Mouse (Mus musculus) erythroblast, adult 5-6 weeks (primary cell): ENCODE results near the gene Atg4a-ps. TPM values are rescaled to one million over a fixed set of nuclear protein-coding genes. Genes with fewer than 3 reads are reported as not detected.
"Not testable (repeated sequence)": the region's sequence is repeated elsewhere in the genome, so short reads cannot be mapped to it uniquely, and the experiment has no call there.

Experiments
- ATAC-seq: replicated peaks from 2 replicates; pipeline ENCODE4 v1.8.0; 2016; ENCODE audit warnings: moderate number of reproducible peaks, mild to moderate bottlenecking, moderate TSS enrichment, inconsistent platforms; ENCODE audit not compliant: poor library complexity, low FRiP score, severe bottlenecking
- total RNA-seq, 2 experiments: library from RNA; stranded (forward) in 1 of 2; stranded (reverse) in 1 of 2; fragments of 150-400 nt in 1 of 2; fragments of 200-764, 138-1000 nt in 1 of 2; gene quantifications; 2 replicates each; pipeline versions ENCODE4 v1.2.3 to v1.2.4; 2015 to 2017; ENCODE audit warnings: low replicate concordance in 2 of 2

The Atg4a-ps gene
- total RNA-seq (2015; ENCODE audit: low replicate concordance) (1.5 and 4.2 TPM in 2 replicates), total RNA-seq (2017; ENCODE audit: low replicate concordance) (6.0 and 12.7 TPM in 2 replicates)

DNA sequence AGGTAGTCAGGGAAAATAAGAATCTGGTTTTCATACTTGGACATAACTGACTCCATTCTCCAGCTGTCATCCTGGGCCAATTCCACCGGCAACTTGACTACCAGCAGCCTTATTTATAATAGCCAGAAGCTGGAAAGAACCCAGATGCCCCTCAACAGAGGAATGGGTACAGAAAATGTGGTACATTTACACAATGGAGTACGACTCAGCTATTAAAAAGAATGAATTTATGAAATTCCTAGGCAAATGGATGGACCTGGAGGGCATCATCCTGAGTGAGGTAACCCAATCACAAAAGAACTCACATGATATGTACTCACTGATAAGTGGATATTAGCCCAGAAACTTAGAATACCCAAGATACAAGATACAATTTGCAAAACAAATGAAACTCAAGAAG lies at the start of gene Atg4a-ps:
Gene Atg4a-ps, minus strand, starts transcription at position 101 of the 400 bp plus-strand sequence.
- ATAC-seq: not testable (repeated sequence)

DNA sequence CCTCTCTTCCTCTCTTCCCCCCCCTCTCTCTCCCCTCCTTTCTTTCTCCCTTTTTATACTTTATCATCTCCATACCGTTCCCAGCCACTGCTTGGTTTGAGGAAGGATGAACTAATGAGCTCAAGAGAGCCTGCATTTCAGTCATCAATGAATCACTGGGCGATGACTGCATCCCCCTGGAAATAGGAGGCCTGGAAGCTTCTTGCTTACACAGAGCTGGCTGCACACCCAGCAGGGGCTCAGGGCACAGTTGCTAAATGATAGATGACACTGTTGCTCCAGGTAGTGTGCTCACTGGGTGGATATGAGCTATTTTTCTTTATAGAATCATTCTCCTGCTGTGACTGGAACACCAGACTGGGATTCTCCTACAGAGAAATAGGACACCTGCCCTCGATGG lies 49.7 kb upstream of the Atg4a-ps start:
- no peak for ATAC-seq

DNA sequence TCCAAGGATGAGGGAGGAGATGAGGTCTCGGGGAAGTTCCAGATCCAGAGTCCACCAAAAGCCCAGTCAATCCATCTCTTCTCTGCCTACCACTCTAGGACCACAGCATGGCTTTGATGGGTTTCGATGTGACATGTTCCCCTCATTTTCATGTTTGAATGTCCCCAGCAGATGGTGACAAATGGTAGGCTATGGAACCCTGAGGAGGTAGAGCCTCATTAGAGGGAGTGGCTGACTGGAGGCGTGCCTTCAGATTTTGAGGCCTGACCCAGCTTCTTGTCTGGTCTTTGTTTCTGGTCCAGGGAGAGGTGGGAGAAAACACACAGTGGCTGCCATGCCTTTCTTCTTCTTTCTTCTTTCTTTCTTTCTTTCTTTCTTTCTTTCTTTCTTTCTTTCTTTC lies 44.6 kb upstream of the Atg4a-ps start:
- no peak for ATAC-seq

DNA sequence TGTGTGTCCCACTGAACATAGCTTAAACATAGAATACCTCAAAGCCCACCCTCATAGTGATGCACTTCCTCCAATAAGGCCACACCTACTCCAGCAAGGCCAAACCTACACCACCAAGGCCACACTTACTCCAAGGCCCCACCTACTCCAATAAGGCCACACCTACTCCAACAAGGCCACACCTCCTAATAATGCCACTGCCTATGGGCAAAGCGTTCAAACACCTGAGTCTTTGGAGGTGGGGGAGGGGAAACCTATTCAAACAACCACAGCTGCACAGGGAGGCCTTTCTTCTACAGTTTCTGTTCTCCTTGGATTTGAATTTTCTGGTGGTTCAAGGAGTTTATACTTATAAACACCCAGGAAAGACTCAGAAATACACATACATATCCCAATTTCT lies 43.2 kb upstream of the Atg4a-ps start:
- ATAC-seq: no peak

DNA sequence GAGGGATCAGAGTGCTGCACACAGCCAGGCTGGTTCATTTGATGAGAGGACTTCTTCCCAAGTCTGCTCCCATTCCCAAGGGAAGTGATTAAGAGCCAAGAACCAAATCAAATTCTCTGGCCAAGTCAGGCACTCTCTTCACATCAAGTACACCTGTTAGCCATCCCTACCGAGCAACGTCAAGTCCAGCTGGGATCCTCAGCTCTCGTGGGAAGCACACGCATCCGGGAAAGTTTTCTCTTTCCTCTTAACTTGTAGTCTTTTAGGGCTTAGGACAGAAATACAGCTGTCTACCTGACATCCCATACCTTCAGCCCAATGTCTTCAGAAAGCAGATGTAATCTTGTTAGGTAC lies 38.1 kb upstream of the Atg4a-ps start:
- ATAC-seq: no peak

DNA sequence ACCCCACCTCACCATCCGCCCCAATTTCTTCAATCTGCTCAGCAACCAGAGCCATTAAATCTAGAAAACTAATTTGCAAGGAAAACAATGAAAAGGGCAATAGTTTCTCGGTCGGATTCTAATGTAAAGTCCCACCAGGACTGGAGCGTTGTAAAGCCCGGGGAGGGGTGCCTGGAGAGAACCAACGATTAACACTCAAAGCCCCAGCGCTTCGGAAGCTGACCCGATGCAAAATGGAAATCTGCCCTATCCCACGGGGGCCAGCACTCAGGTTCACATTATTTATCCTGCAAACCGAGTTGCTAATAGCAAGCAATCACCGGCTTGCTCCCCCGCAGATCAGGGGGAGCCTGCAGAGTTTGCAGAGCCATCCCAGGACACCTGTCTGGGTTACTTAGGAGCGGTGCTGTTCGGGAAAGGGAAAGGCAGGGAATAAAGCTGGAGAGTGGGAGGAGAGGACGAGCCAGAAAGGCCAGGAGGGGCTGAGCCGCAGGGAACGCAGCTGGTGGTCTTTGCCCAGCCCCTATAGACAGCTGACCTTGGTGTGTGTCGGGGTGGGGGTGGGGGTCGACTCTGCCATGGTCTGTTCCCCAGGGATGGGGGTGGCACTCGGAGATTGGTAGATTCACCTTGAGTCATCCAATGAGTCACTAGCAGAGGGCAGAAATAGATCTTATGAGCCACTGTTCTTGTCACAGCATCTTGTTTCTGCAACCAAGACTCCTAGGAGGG lies 37.5 kb upstream of the Atg4a-ps start:
- no peak for ATAC-seq

DNA sequence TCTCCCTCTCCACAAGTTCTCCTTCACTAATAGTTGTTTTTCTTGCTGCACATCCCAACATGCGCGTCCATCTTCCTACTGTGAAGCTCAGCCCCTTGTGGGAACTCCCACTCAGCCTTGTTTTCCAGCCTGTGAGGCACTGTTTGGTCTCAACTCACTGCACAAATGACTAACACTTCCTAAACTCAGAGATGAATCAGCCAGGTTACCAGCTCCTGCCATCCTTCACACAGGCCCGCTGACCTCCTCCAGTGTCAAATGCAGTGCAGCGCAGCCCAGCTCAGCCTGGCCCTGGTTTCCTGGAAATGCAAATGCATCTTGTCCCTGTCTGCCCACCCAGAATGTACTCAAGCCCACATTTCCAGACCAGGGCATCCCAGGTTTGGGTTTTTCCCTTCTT lies 36.6 kb upstream of the Atg4a-ps start:
- no peak for ATAC-seq

DNA sequence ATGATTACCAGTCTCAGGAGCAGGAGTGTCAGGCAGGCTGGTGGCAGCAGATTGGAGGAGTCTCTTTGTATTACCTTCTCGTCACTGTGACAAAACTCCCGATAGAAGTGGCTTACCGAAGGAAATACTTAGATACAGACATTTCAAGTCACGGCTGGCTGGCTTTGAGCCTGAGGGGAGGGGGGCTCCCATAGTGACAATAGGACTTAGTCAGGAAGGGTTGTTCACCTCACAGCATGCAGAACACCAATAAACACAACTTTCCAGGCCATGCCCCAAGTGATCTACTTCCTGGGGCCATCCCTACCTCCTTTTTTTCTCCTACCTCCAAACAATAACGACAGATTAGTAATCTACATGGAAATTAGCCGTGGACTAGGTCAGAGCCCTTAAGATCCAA lies 32.9 kb upstream of the Atg4a-ps start:
- no peak for ATAC-seq

DNA sequence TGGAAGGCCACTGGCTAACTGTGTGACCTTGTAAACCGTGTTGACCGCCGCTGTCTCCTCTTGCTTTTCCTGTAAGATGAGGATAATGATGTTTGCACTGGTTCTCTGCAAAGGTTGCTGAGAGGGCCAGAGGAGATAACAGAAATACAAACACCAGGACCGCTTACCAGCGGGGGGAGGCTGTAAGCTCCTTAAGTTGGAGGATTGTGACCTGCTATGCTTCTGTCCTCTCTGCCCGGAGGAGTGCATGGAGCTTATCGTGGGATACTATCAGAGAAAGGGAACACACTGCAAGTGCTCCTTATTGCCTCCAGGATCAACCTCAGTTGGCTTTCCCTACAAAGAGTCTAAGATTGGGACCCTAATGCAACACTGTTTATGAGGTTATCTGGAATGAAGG lies 26.8 kb upstream of the Atg4a-ps start:
- no peak for ATAC-seq

DNA sequence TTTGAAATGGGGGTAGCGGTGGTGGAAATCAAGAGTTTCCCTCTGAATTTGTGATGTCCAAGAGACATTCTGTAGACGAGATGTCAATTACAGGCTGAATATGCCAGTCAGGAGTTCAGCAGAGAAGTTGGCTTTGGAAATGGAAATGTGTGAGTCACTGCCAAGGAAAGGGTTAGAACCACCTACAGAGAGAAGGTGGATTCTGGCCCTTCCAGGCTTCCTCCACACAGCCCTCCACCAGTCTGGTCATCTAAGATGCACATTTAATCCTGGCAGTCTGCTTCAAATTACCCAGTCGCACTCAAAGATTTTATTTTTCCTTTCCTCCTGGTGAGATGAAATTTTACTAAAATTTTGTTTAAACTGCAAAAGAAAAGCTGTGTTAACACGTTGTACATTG lies 26.2 kb upstream of the Atg4a-ps start:
- no peak for ATAC-seq

DNA sequence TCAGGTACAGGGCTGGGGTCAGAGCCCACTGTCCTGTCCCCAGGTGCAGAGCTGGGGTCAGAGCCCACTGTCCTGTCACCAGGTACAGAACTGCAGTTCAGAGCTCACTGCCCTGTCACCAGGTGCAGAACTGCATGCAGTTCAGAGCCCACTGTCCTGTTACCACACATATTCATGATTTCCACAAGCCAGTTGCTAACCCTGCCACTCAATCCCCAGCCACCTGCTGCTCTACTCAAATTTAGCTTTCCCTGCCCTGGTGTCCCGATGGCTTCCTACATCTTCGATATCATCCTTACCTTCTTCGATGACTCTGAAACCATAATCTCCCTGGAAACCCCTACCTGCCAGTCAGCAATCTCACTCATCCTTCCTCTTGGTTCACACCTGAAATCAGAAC lies 17.5 kb upstream of the Atg4a-ps start:
- ATAC-seq: no peak

DNA sequence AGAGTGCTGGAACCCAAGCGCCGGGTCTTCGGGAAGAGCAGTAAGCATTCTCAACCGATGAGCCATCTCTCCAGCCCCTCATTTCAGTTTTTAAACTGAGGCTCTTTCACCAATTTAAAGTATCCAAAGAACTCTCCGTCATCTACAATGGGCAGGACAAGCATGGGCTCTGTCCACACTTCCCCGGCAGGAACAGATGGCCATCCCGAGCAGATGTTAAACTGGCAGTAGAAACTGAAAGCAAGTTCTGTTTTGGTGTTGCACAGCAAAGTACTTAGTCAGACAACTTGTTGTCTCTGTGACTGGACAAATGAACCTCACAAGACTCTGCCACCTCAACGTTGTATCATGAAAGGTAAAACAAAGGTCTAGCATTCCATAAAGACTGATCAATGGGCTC lies 15.8 kb upstream of the Atg4a-ps start:
- ATAC-seq: no peak

DNA sequence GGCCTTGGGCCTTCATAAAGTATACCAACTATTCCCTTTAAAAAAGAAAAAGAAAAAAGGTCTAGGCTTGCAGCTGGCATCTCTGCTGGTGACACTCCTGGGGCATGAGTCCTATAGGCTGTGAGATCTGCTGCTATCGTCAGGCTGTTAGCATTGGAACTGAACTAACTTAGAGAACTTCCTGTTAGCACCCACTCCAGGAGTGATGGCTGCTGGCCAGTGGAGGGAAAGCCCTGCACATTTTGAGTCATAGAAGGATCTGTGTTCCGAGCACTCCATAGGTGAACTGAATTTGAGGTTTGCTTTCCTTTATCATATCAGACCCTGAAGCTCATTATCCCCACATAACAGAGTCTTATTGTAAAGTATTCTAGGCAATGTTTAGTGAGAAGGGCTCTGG lies 14.1 kb upstream of the Atg4a-ps start:
- no peak for ATAC-seq

DNA sequence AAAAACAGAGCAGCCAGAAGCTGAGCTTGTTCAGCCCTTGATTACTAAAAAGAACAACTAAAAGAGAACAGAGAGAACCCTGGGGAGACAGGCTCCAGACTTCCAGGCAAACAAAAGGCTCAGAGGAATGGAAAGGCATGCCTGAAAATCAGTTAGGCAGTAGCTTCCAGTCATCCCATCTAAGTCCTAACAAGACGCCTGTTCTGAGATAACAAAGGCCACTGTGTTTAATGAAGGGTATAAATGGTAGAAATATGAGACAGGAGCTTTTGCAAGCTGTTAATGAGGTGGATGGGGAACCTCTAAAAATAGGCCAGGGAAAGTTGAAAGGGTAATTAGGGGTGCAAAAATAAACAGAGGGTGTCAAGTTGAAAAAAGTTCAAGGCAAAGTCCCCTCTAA lies 4.5 kb upstream of the Atg4a-ps start:
- no peak for ATAC-seq

DNA sequence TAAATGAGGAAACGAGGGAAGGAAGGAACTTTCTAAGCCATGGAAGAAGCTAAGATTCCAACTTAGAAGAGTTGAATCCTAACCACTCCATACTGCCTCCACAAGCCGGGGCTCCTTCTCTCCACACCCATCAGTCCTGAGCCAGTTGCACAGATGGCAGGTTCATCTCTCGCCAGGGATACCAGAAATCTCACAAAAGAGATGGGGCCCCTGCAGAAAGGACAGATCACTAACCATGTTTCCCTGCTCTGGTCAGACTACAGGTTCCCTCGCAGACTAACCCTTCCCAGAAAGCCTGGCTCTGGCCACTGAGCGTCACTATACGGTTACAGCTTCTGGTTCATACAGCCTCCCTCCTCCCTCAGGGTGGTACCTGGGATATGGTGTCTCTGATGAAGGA lies 3.8 kb upstream of the Atg4a-ps start:
- ATAC-seq: no peak

DNA sequence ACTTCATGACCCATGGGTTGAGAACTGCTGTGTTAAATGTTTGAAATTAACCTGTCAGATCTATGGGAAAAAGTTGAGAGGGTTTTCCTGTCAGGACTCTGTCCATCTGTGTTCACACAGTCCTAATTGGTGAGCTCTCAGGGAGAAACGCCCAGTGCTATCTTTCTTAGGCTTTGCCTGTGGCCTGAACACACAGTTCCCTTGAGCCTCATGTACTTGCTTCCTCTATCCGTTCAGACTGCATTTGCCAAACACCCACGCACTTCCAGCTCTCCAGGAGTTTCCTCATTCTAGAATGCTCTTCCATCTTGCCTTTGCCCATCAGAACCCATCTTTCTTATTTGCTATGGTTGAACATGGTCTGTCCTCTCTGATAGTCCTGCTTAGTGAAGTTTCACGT lies 2.6 kb upstream of the Atg4a-ps start:
- ATAC-seq: no peak

DNA sequence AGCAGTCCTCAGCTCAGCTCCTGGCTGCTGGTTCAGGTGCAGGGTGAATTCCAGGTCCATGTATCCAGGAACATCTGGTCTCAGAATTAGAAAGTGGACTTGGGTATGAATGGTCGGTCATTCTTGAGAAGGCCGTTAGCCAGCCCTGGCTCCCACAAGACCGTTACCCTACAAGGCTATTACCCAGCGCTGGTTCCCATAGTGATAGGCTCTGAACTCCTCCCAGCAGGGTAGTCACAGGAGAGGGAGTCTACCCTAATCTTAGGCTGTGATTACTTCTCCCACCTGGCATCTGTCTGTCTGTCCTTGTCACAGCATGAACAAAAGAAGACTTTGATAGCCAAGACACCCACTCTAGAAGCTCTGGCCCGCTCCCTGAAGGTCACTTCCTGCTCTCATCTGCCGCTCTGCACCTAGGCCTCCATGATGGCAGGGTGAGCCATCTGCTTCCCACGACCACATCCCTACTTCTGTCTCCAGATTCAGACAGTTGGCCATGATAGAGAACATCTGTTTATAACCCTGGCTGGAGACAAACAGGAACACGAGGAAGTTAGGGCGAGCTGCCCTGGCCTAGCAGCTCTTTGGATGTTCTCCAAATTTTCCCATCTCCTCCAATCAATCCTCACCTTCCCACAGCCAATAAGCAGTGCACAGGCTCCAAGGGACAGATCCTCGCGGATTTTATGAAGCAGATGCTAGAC lies 1.4 kb upstream of the Atg4a-ps start:
- no peak for ATAC-seq

DNA sequence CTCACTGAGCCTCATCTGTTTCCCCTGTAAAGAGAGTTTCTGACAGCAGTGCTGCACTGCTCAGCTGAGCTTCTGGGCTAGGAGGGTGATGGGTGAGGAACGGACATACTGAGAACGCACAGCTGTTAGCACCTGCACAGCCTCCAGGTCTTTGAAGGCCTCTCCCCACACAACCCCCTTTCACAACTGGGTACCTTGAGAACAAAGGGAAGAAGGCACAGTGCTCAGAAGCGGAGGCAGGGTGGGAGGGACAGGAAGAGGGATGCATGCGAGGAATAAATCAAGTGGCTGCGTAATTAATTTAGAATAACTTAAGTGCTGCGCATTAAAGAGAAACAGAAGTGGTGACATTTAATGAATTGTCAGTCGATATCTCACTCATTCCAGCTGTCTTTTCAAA lies 4.6 kb downstream of the Atg4a-ps start:
- no peak for ATAC-seq

DNA sequence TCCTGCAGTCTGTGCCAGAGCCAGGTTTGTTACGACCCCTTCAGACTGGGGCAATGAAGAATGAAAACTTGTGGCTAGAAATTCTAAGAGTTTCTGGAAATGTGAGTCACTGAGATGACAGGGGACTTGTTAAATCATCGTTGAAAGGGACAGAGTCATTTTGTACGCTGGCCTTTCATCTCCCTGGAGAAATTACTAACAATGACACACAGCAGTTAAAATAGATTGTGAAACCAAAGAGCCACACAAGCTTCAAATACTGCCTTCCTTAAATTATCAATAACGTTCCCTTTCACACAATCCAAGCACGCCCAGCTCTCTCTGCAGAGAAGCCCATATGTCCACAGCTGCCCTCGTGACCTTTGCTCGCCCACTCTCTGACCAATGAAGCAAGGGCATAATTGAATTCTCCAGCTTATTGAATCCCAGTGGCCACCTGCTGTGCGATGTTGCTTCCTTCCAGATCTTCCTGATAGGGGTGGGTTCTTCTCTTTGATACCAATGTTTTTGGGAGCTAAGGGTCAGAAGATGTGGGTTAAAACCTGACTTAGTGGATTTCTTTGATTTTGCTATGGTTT lies 5.6 kb downstream of the Atg4a-ps start:
- no peak for ATAC-seq

DNA sequence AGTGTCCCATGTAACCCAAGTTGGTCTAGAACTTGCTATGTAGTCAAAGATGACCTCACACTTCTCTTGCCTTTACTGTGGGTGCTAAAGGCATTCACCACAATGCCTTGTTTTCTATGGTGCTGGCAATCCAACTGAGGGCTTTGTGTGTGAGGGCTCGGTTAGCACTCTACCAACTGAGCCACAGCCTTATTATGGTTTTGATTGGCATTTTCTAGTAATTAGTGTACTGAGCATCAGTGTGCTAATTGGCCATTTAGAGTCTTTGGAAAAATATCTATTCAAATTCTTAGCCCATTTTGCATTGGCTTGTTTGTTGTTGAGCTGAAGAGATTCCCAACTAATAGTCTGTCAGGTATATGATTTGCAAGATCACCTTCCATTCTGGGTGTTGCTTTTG lies 8.2 kb downstream of the Atg4a-ps start:
- no peak for ATAC-seq

DNA sequence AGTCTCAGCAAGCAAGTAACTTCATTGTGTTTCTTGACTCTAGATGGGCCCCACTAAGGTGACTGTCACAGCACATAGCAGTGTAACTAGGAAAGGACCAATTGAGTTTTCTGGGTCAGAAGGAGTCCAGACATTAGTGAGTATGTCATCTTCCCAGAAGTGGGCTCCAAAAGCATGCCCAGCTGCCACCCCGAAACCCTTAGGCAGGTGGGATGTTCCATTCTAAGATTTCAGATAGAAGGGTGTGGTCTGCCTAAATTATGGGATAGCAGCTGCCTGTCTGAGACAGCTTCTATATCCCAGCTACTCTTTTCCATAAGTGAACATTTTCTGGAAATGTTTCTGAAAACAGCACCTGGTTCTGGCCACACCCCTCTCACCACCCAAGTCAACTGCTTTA lies 11.6 kb downstream of the Atg4a-ps start:
- ATAC-seq: no peak
